11 mouse cellular contexts compared by ENCODE assay signal in the genomic region with DNA sequence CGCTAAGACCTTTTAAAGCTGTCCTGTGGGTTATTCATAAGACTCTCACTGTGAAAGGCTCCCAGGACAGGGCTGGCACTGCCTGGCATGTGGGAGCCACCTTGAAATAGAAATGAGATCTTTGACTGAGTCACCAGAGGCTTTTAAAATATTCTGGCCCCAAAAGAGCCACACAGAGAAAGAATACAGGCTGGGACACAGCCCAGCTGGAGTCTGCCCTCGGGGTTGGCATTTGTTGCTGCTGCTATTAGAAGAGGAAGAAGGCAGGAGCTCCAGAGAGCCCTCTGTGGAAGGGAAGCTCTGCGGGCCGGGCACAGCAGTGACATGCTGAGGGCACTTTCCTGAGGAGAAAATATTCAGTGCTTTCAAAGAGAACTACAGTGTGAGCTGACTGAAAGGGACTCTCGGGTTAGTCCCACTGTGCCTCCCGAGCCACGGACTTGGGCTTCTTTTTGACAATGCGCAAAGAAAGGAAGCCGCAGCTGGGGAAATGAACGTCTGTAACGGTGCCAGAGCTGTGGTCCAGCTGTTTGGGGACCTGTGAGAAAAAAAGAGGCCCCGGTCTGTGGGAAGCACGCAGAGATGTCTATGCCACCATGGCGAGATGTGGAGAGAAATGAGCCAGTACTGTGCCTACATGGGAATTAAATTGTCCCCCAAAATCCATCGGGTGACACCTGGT. TPM values are rescaled to one million over a fixed set of nuclear protein-coding genes. Genes with fewer than 3 reads are reported as not detected.
DNase-seq lines count a peak whose midpoint lies in the region; ATAC-seq and TF ChIP-seq lines count a peak whose summit lies in the region.
"Had no signal": no experiment of that assay in that cellular context is flagged by ENCODE, and none has a peak within 500 bp of the region (broad histone marks: within the 10 kb centered on the region; RNA-seq: fewer than 3 reads in every experiment).

No protein-coding gene starts in this region.

- H3K4me3 ChIP-seq in cerebellum, adult 2 months (replicated peaks; ENCODE audit: insufficient read depth, low read depth, low read length) = no peak overlapping the region
- H3K4me3 ChIP-seq in lung, embryonic 15.5 days = no peak overlapping the region
- no peak overlapping the region for H3K4me3 ChIP-seq in embryonic facial prominence, embryonic 14.5 days (ENCODE audit: low read depth, low read length)
- no peak overlapping the region for H3K4me3 ChIP-seq in liver, embryonic 12.5 days
- H3K4me3 ChIP-seq: midbrain, embryonic 12.5 days; stomach, embryonic 15.5 days had no signal

- no peak for TF ChIP-seq CTCF in cerebellum, adult 2 months (IDR thresholded peaks at IDR 0.05; ENCODE audit: borderline replicate concordance, insufficient read depth, low read depth, low read length)

- intact Hi-C loops in left cerebral cortex, postnatal 4 days (cut with DNase I) = loop anchor here (10.0 kb wide), 1 partner anchor 188 kb away; no protein-coding TSS in a partner anchor

- 35% methylated on average over 15 of the region's 15 CpGs for WGBS in cerebellum, adult 2 months
- 47% methylated on average over 15 of the region's 15 CpGs for WGBS in lung, embryonic 15.5 days
- WGBS in embryonic facial prominence, embryonic 14.5 days = 69% methylated on average over 15 of the region's 15 CpGs
- 73% methylated on average over 15 of the region's 15 CpGs for WGBS in liver, embryonic 12.5 days (ENCODE audit: insufficient replicate concordance)

- no peaks in the 10 kb centered on the region for H3K36me3 ChIP-seq in lung, embryonic 15.5 days
- H3K36me3 ChIP-seq in embryonic facial prominence, embryonic 14.5 days (ENCODE audit: control insufficient read depth, insufficient read depth, low read length) = no peaks in the 10 kb centered on the region
- no peaks in the 10 kb centered on the region for H3K36me3 ChIP-seq in liver, embryonic 12.5 days
- H3K36me3 ChIP-seq: midbrain, embryonic 12.5 days; stomach, embryonic 15.5 days had no signal

- no peaks in the 10 kb centered on the region; the same call in 1 of the 2 replicates for H3K4me1 ChIP-seq in cerebellum, adult 2 months (ENCODE audit: control insufficient read depth, insufficient read depth, low read length)
- H3K4me1 ChIP-seq in lung, embryonic 15.5 days = peaks cover 44% of the 10 kb centered on the region
- H3K4me1 ChIP-seq in embryonic facial prominence, embryonic 14.5 days (ENCODE audit: control insufficient read depth, insufficient read depth, low read length) = no peaks in the 10 kb centered on the region
- no peaks in the 10 kb centered on the region for H3K4me1 ChIP-seq in liver, embryonic 12.5 days
- H3K4me1 ChIP-seq: stomach, embryonic 15.5 days had no signal

- no peak overlapping the region for H3K4me2 ChIP-seq in lung, embryonic 15.5 days
- H3K4me2 ChIP-seq in embryonic facial prominence, embryonic 14.5 days (ENCODE audit: low read depth, low read length) = no peak overlapping the region
- H3K4me2 ChIP-seq in liver, embryonic 12.5 days = no peak overlapping the region
- H3K4me2 ChIP-seq: midbrain, embryonic 12.5 days; stomach, embryonic 15.5 days had no signal

- no peak for TF ChIP-seq POLR2A in cerebellum, adult 2 months (IDR thresholded peaks at IDR 0.05; ENCODE audit: borderline replicate concordance, insufficient read depth, low read length)

- ATAC-seq in lung, embryonic 15.5 days (ENCODE audit: borderline replicate concordance, extremely low read depth, low FRiP score, low TSS enrichment) = 0 out of 2 replicates have a peak, but pooled peaks have one; percentile 16
- ATAC-seq in embryonic facial prominence, embryonic 14.5 days (ENCODE audit: low read depth) = no peak
- ATAC-seq in inflammation-experienced regulatory T-cells, adult 6 months = no peak
- ATAC-seq in liver, embryonic 12.5 days = no peak

- 0 out of 2 replicates have a peak overlapping the region, but pooled peaks have one; percentile 7 for H3K27ac ChIP-seq in cerebellum, adult 2 months (ENCODE audit: insufficient read depth, low read length)
- peak overlapping the region; percentile 69 for H3K27ac ChIP-seq in lung, embryonic 15.5 days
- 0 out of 2 replicates have a peak overlapping the region, but pooled peaks have one; percentile 6 for H3K27ac ChIP-seq in embryonic facial prominence, embryonic 14.5 days (replicated peaks; ENCODE audit: low read depth, low read length)
- no peak overlapping the region for H3K27ac ChIP-seq in liver, embryonic 12.5 days
- H3K27ac ChIP-seq: midbrain, embryonic 12.5 days; stomach, embryonic 15.5 days had no signal

- no peaks in the 10 kb centered on the region for H3K9me3 ChIP-seq in lung, embryonic 15.5 days
- H3K9me3 ChIP-seq in embryonic facial prominence, embryonic 14.5 days (ENCODE audit: control insufficient read depth, low read length) = no peaks in the 10 kb centered on the region
- no peaks in the 10 kb centered on the region for H3K9me3 ChIP-seq in liver, embryonic 12.5 days (replicated peaks)
- H3K9me3 ChIP-seq: midbrain, embryonic 12.5 days; stomach, embryonic 15.5 days had no signal

- H3K9ac ChIP-seq in lung, embryonic 15.5 days = no peak overlapping the region
- no peak overlapping the region; the same call in 1 of the 2 replicates for H3K9ac ChIP-seq in embryonic facial prominence, embryonic 14.5 days (ENCODE audit: low read depth, low read length)
- no peak overlapping the region for H3K9ac ChIP-seq in liver, embryonic 12.5 days
- H3K9ac ChIP-seq: midbrain, embryonic 12.5 days; stomach, embryonic 15.5 days had no signal

- peak; percentile 32 to 55 for DNase-seq in cerebellum, adult 2 months
- no peak for DNase-seq in cerebellum, postnatal 36 days
- DNase-seq in lung, postnatal 36 days = no peak
- DNase-seq in embryonic facial prominence, embryonic 14.5 days (ENCODE audit: low spot score) = peak; percentile 17
- DNase-seq in left cerebral cortex, postnatal 4 days = peak; percentile 50

- no peaks in the 10 kb centered on the region for H3K27me3 ChIP-seq in cerebellum, adult 2 months (ENCODE audit: control insufficient read depth, insufficient read depth, low read length)
- H3K27me3 ChIP-seq in lung, embryonic 15.5 days = no peaks in the 10 kb centered on the region
- H3K27me3 ChIP-seq in embryonic facial prominence, embryonic 14.5 days (replicated peaks; ENCODE audit: control insufficient read depth, insufficient read depth, low read length) = no peaks in the 10 kb centered on the region
- no peaks in the 10 kb centered on the region for H3K27me3 ChIP-seq in liver, embryonic 12.5 days (replicated peaks)
- H3K27me3 ChIP-seq: midbrain, embryonic 12.5 days; stomach, embryonic 15.5 days had no signal

RNA-seq across cellular contexts. Expression of a gene that starts 34.4 kb away (rescaled TPM):
- polyA plus RNA-seq in cerebellum, adult 2 months (2012; rRNA removed) = 6.5 and 8.6 TPM in 2 replicates
- polyA plus RNA-seq in lung, embryonic 15.5 days (2015; fragmentation: Nextera tagmentation; extraction: Ambion mirVana) = 86.4 and 87.3 TPM in 2 replicates
- polyA plus RNA-seq in embryonic facial prominence, embryonic 14.5 days (2014; fragmentation: Nextera tagmentation; extraction: Ambion mirVana) = 50.1 and 50.9 TPM in 2 replicates
- 10 to 100 TPM; 11.3 TPM for total RNA-seq in left cerebral cortex, postnatal 4 days (2021)
- 10 to 100 TPM; 50.4 to 81.3 (median 50.9) TPM for polyA plus RNA-seq in inflammation-experienced regulatory T-cells, adult 6 months (2017; shearing (Covaris generic))
- polyA plus RNA-seq in liver, embryonic 12.5 days (2016; fragmentation: Nextera tagmentation; extraction: Ambion mirVana) = 55.9 and 58.8 TPM in 2 replicates

RNA-seq across cellular contexts. Expression of a gene that starts 45.2 kb away (rescaled TPM):
- 0.13 and 0.51 TPM in 2 replicates for polyA plus RNA-seq in cerebellum, adult 2 months (2012; rRNA removed)
- polyA plus RNA-seq in lung, embryonic 15.5 days (2015; fragmentation: Nextera tagmentation; extraction: Ambion mirVana) = 2.1 and 2.2 TPM in 2 replicates
- polyA plus RNA-seq in embryonic facial prominence, embryonic 14.5 days (2014; fragmentation: Nextera tagmentation; extraction: Ambion mirVana) = 0.97 and 3.8 TPM in 2 replicates
- not detected for total RNA-seq in left cerebral cortex, postnatal 4 days (2021)
- not detected for polyA plus RNA-seq in inflammation-experienced regulatory T-cells, adult 6 months (2017; shearing (Covaris generic))
- polyA plus RNA-seq in liver, embryonic 12.5 days (2016; fragmentation: Nextera tagmentation; extraction: Ambion mirVana) = 68.2 and 69.9 TPM in 2 replicates
- polyA plus RNA-seq: C2C12; midbrain, embryonic 12.5 days had no signal

Comparison
In these comparisons a context has a peak if more than half of its experiments do, and no peak if none do; other contexts are left out.
1. DNase-seq: peak in cerebellum, adult 2 months (2 of 2), embryonic facial prominence, embryonic 14.5 days (single experiment) and left cerebral cortex, postnatal 4 days (single experiment); none in cerebellum, postnatal 36 days (0 of 2) and lung, postnatal 36 days (single experiment).
2. RNA of a gene that starts 45.2 kb away (polyA plus RNA-seq): 68.2 to 69.9 TPM in liver, embryonic 12.5 days; 0.97 to 3.8 TPM in embryonic facial prominence, embryonic 14.5 days, 2.1 to 2.2 TPM in lung, embryonic 15.5 days, 0.13 to 0.51 TPM in cerebellum, adult 2 months and not detected in inflammation-experienced regulatory T-cells, adult 6 months; every median in the first group is over 10 times any median in the second.